Mouse (Mus musculus): ENCODE results near the gene Acsbg1.
"Not testable (repeated sequence)": the region's sequence is repeated elsewhere in the genome, so short reads cannot be mapped to it uniquely, and the experiment has no call there.

Acsbg1 gene

GRCm38 (mm10) chr9:54661605-54662377 lies at the start of gene Acsbg1:
Acsbg1 (minus strand) TSS chr9:54661870.
- in situ Hi-C loops (cut with MboI, MseI) = no loop called here

GRCm38 (mm10) chr9:54708085-54708484 lies 46.4 kb upstream of the Acsbg1 start:
- in situ Hi-C loops (cut with MboI, MseI) = no loop called here

- in situ Hi-C loops (cut with MboI, MseI) = no loop called here
Observed at GRCm38 (mm10) chr9:54707288-54707999, 45.8 kb upstream of the Acsbg1 start.

- in situ Hi-C loops (cut with MboI, MseI) = no loop called here
Observed at GRCm38 (mm10) chr9:54705561-54705960, 43.9 kb upstream of the Acsbg1 start.

GRCm38 (mm10) chr9:54704361-54704760 lies 42.7 kb upstream of the Acsbg1 start:
- in situ Hi-C loops (cut with MboI, MseI) = no loop called here

GRCm38 (mm10) chr9:54702581-54702980 lies 40.9 kb upstream of the Acsbg1 start:
- in situ Hi-C loops (cut with MboI, MseI) = no loop called here

- in situ Hi-C loops (cut with MboI, MseI) = no loop called here
Observed at GRCm38 (mm10) chr9:54700746-54701145, 39.1 kb upstream of the Acsbg1 start.

- in situ Hi-C loops (cut with MboI, MseI) = no loop called here
Observed at GRCm38 (mm10) chr9:54700174-54700475, 38.5 kb upstream of the Acsbg1 start.

GRCm38 (mm10) chr9:54699345-54700173 lies 37.9 kb upstream of the Acsbg1 start:
- in situ Hi-C loops (cut with MboI, MseI) = no loop called here

GRCm38 (mm10) chr9:54699087-54699344 lies 37.3 kb upstream of the Acsbg1 start:
- in situ Hi-C loops (cut with MboI, MseI) = no loop called here

GRCm38 (mm10) chr9:54698318-54699086 lies 36.8 kb upstream of the Acsbg1 start, which contains the start of gene Dnaja4:
Dnaja4 (plus strand) TSS chr9:54698873.
- in situ Hi-C loops (cut with MboI, MseI) = no loop called here

GRCm38 (mm10) chr9:54691241-54691805 lies 29.7 kb upstream of the Acsbg1 start:
- in situ Hi-C loops (cut with MboI, MseI) = not testable (repeated sequence)

GRCm38 (mm10) chr9:54690697-54691096 lies 29.0 kb upstream of the Acsbg1 start:
- in situ Hi-C loops (cut with MboI, MseI) = not testable (repeated sequence)

GRCm38 (mm10) chr9:54689446-54689845 lies 27.8 kb upstream of the Acsbg1 start:
- in situ Hi-C loops (cut with MboI, MseI) = no loop called here

GRCm38 (mm10) chr9:54687246-54688236 lies 25.9 kb upstream of the Acsbg1 start:
- in situ Hi-C loops (cut with MboI, MseI) = no loop called here

GRCm38 (mm10) chr9:54683814-54684605 lies 22.3 kb upstream of the Acsbg1 start:
- in situ Hi-C loops (cut with MboI, MseI) = no loop called here

- in situ Hi-C loops (cut with MboI, MseI) = no loop called here
Observed at GRCm38 (mm10) chr9:54682846-54683245, 21.2 kb upstream of the Acsbg1 start.

- in situ Hi-C loops (cut with MboI, MseI) = loop anchor here in 1 of 2 experiments (5.0 kb wide), 1 partner anchor 49 kb away; no protein-coding TSS in a partner anchor
Observed at GRCm38 (mm10) chr9:54676531-54676986, 14.9 kb upstream of the Acsbg1 start.

GRCm38 (mm10) chr9:54673887-54674286 lies 12.2 kb upstream of the Acsbg1 start:
- in situ Hi-C loops (cut with MboI, MseI) = no loop called here

All from T-helper 17 cell (primary cell).